17 mouse cellular contexts compared by ENCODE assay signal in the genomic region with DNA sequence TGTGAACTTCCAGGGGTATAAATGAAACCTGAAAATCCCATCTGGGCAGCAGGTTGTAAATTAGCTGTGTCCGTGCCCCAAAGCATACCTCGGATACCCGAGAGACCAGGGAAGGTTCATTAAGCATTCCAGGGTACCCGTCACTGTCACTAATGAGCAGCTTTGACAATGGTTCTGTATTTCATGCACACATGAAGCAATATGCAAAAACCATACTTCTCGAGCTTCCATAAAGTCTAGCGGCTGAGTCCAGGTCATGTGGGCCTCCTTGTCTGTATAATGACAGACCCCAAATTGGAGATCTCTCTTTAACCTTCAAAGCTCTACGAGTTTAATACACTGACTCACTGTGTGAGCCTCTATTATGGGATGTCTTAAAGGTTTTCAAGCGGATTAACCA.
A peak's percentile ranks its signal among the peaks of the same experiment; 100 is the strongest.
DNase-seq lines count a peak whose midpoint lies in the region; ATAC-seq and TF ChIP-seq lines count a peak whose summit lies in the region.
"Had no signal": no experiment of that assay in that cellular context is flagged by ENCODE, and none has a peak within 500 bp of the region (broad histone marks: within the 10 kb centered on the region; RNA-seq: fewer than 3 reads in every experiment).

No protein-coding gene starts in this region.

- no peak for TF ChIP-seq POLR2A in brain, embryonic 14.5 days (IDR thresholded peaks at IDR 0.05; ENCODE audit: borderline replicate concordance, extremely low read depth, insufficient read depth, insufficient read length, poor library complexity, severe bottlenecking)

- ATAC-seq in midbrain, embryonic 11.5 days (ENCODE audit: low FRiP score): no peak
- ATAC-seq in midbrain, postnatal 0 days (ENCODE audit: low FRiP score): no peak
- ATAC-seq: forebrain, embryonic 14.5 days had no signal

- H3K9me3 ChIP-seq in midbrain, embryonic 11.5 days (ENCODE audit: control insufficient read depth, low read length): no peaks in the 10 kb centered on the region
- no peaks in the 10 kb centered on the region for H3K9me3 ChIP-seq in midbrain, postnatal 0 days (ENCODE audit: low read length)
- H3K9me3 ChIP-seq: embryonic facial prominence, embryonic 13.5 days; heart, embryonic 13.5 days; hindbrain, embryonic 15.5 days had no signal

- H3K9ac ChIP-seq in midbrain, embryonic 11.5 days (ENCODE audit: low read length): no peak overlapping the region
- H3K9ac ChIP-seq in midbrain, postnatal 0 days (replicated peaks; ENCODE audit: low read length, poor library complexity, severe bottlenecking): no peak overlapping the region
- H3K9ac ChIP-seq: embryonic facial prominence, embryonic 13.5 days; heart, embryonic 13.5 days; hindbrain, embryonic 15.5 days had no signal

- intact Hi-C loops in gastrocnemius, adult 2 months (cut with DNase I): no loop called here

- DNase-seq in midbrain, embryonic 11.5 days (ENCODE audit: low spot score, missing footprints): peak; percentile 21
- no peak for DNase-seq in midbrain, postnatal 0 days (ENCODE audit: low spot score)
- DNase-seq in Muller cell, postnatal 12 days (ENCODE audit: inconsistent ontology term): peak; percentile 82
- DNase-seq in brain, embryonic 14.5 days (ENCODE audit: low read depth): peak; percentile 53
- peak; percentile 69 for DNase-seq in retina, postnatal 1 day
- no peak for DNase-seq in gastrocnemius, adult 2 months
- DNase-seq: adrenal gland, adult 8-10 months; cerebellum, adult 11-12 months; cerebellum, adult 9-10 months; cerebellum, postnatal 36 days; gastrocnemius, postnatal 36 days; heart, adult 11 months; heart, postnatal 36 days had no signal

- H3K4me3 ChIP-seq in midbrain, embryonic 11.5 days (ENCODE audit: low read depth, low read length): no peak overlapping the region
- no peak overlapping the region for H3K4me3 ChIP-seq in midbrain, postnatal 0 days (ENCODE audit: low read depth, low read length)
- H3K4me3 ChIP-seq in gastrocnemius, adult 2 months: no peak overlapping the region
- H3K4me3 ChIP-seq: embryonic facial prominence, embryonic 13.5 days; heart, embryonic 13.5 days; hindbrain, embryonic 15.5 days had no signal

- no peaks in the 10 kb centered on the region for H3K27me3 ChIP-seq in midbrain, embryonic 11.5 days (ENCODE audit: control insufficient read depth, insufficient read depth, low read length)
- H3K27me3 ChIP-seq in midbrain, postnatal 0 days (ENCODE audit: insufficient read depth, low read length): no peaks in the 10 kb centered on the region
- H3K27me3 ChIP-seq: embryonic facial prominence, embryonic 13.5 days; heart, embryonic 13.5 days; hindbrain, embryonic 15.5 days had no signal

- no peak for TF ChIP-seq CTCF in midbrain, postnatal 0 days (IDR thresholded peaks at IDR 0.05)
- no peak for TF ChIP-seq CTCF in brain, embryonic 14.5 days (IDR thresholded peaks at IDR 0.05; ENCODE audit: borderline replicate concordance, extremely low read depth, insufficient read depth, insufficient read length)
- TF ChIP-seq CTCF in gastrocnemius, adult 2 months (IDR thresholded peaks at IDR 0.05): no peak

- no peak overlapping the region for H3K4me2 ChIP-seq in midbrain, embryonic 11.5 days
- no peak overlapping the region for H3K4me2 ChIP-seq in midbrain, postnatal 0 days (ENCODE audit: low read depth, low read length, poor library complexity, severe bottlenecking)
- H3K4me2 ChIP-seq: embryonic facial prominence, embryonic 13.5 days; heart, embryonic 13.5 days; hindbrain, embryonic 15.5 days had no signal

- no peaks in the 10 kb centered on the region for H3K4me1 ChIP-seq in midbrain, embryonic 11.5 days (ENCODE audit: control insufficient read depth, insufficient read depth, low read length)
- no peaks in the 10 kb centered on the region for H3K4me1 ChIP-seq in midbrain, postnatal 0 days (ENCODE audit: insufficient read depth, low read length)
- H3K4me1 ChIP-seq: embryonic facial prominence, embryonic 13.5 days; heart, embryonic 13.5 days; hindbrain, embryonic 15.5 days had no signal

- 77% methylated on average over 8 of the region's 8 CpGs for WGBS in midbrain, embryonic 11.5 days
- WGBS in midbrain, postnatal 0 days: 50% methylated on average over 8 of the region's 8 CpGs

- no peaks in the 10 kb centered on the region for H3K36me3 ChIP-seq in midbrain, embryonic 11.5 days (ENCODE audit: control insufficient read depth, insufficient read depth, low read length)
- H3K36me3 ChIP-seq in midbrain, postnatal 0 days (ENCODE audit: insufficient read depth, low read length): no peaks in the 10 kb centered on the region
- H3K36me3 ChIP-seq: embryonic facial prominence, embryonic 13.5 days; heart, embryonic 13.5 days; hindbrain, embryonic 15.5 days had no signal

- no peak overlapping the region for H3K27ac ChIP-seq in midbrain, embryonic 11.5 days (ENCODE audit: low read depth, low read length)
- no peak overlapping the region for H3K27ac ChIP-seq in midbrain, postnatal 0 days (ENCODE audit: low read depth, low read length)
- no peak overlapping the region for H3K27ac ChIP-seq in gastrocnemius, adult 2 months
- H3K27ac ChIP-seq: embryonic facial prominence, embryonic 13.5 days; heart, embryonic 13.5 days; hindbrain, embryonic 15.5 days had no signal

Comparison
In these comparisons a context has a peak if more than half of its experiments do, and no peak if none do; other contexts are left out.
1. DNase-seq: peak in midbrain, embryonic 11.5 days (single experiment), Muller cell, postnatal 12 days (single experiment), brain, embryonic 14.5 days (single experiment) and retina, postnatal 1 day (single experiment); none in midbrain, postnatal 0 days (single experiment) and gastrocnemius, adult 2 months (single experiment).